Mouse (Mus musculus) retina, embryonic 14.5 days (tissue): ENCODE results near the gene Eif4g1.
A peak's percentile ranks its signal among the peaks of the same experiment; 100 is the strongest.

Experiments used
- DNase-seq: peaks from one replicate; pipeline ENCODE4 v3.0.0-alpha.2; 2015; ENCODE audit warnings: low spot score

Eif4g1 gene

DNA sequence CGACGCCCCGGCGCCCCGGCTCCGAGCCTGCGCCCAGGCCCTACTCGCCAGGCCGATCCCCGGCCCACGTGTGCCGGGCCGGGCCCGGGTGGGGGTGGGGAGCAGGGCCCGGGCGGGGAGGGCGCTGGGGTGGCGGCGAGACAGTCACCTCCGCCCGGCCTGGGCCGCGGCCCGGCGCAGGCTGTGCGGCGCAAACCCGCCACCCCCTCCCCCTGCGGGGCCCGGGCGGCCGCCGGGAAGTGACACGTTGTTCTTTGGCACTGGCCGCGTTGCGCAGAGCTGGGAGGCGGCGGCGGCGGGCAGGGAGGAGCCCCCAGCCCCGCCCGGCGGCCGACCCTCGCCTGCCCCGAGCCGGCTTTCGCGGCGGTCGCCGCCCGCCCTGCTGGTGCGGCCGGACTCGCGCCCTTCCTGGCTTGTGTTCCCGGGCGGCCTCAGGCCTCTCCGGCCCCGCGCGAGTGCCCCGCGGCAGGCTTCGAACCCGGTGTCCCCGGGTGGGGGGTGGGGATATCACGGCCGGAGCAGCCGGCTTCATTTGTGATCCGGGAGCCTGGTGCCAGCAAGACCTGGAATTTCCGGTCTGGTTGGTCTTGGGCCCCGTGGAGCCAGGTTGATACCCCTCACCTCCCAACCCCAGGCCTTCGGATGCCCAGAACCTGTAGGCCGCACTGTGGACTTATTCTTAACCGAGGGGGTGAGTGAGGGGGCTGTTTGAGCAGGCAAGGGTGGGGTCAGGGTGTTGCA is 5.0 kb downstream of the Eif4g1 start:
- DNase-seq = peak; percentile 44

DNA sequence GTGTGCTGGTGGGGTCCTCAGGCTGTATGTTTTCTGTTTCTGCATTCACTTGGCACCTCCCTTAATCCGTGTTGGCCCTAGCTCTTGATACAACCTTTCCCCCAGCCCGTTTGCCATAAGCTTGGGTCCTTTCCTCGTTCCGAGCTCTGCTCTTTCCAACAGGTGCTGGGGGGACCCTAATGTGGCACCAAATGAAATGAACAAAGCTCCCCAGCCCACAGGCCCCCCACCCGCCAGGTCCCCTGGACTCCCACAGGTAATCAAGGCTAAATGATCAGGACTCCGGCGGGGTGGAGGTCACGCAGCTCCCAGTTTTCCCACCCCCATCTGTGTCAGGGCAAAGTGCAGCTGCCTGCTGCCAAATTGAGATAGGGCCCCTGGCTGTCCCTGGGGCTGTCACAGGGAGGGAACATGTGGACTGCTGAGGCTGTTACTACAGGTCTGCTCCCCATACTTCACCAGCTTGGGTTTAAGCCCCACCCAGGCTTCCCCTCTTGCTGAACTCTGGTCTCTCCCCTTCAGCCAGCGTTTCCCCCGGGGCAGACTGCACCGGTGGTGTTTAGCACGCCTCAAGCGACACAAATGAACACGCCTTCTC is 5.7 kb downstream of the Eif4g1 start:
- no peak for DNase-seq

DNA sequence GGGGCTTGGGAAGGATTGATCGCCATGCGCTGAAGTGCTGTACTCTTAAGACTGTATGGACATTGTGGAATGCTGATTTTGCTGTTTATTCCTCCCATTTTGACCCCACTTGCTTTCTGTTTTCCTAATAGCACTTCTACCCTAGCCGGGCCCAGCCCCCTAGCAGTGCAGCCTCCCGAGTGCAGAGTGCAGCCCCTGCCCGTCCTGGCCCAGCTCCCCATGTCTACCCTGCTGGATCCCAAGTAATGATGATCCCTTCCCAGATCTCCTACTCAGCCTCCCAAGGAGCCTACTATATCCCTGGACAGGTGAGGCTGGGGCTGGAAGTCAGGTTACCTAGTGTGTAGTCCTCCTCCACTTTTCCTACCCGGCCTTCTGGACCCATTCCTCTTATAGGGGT is 7.1 kb downstream of the Eif4g1 start:
- no peak for DNase-seq

DNA sequence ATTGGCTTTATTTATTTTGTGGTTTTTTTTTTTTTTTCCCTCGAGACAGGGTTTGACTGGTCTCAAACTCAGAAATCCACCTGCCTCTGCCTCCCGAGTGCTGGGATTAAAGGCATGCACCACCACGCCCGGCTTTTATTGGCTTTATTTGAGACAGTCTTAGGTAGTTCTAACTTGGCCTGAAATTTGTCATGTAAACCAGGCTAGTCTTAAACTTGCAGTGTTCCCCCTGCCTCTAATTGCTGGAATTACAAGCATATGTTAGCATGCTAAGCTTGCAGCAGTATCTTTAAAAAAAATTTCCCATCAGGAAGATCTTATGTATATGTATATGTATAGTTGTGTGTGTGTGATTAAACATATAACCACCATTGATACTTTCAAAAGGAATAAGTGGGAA is 8.6 kb downstream of the Eif4g1 start:
- peak; percentile 13 for DNase-seq

- DNase-seq = no peak
These were observed 9.3 kb downstream of the Eif4g1 start for GRCm38 (mm10) chr16:20677380-20677779.

DNA sequence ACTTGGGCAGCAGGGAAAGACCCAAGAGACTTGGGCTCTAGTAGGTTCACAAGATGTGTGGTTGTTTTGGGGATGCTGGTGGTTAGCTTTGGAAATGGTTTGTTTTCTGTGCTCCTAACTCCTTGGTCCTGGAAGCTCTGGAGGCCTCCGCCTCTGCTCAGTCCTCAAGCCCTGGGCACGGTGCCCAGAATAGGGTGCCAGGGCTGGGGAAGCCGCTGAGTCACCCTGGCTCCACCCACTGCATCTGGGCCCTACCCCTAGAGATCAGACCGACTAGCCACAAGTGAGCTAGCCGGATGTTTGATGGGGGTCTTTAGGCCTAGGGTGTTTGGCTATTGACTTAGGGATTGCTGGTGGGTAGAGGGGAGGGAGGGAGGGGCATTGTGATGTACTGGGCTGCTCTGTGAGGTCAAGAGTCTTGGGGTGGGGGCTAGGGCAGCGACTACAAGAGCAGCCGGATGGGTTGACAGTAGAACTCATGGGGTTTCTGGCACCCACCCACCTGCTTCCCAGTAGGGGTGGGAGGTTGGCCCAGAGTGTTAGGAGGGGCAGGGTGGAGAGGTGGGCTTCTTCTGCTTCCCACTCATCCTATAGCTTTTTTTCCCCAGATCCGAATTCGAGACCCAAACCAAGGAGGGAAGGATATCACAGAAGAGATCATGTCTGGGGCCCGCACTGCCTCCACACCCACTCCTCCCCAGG is 10.0 kb downstream of the Eif4g1 start:
- DNase-seq = no peak

GRCm38 (mm10) chr16:20690774-20691173 is 22.7 kb downstream of the Eif4g1 start:
- DNase-seq = no peak

DNA sequence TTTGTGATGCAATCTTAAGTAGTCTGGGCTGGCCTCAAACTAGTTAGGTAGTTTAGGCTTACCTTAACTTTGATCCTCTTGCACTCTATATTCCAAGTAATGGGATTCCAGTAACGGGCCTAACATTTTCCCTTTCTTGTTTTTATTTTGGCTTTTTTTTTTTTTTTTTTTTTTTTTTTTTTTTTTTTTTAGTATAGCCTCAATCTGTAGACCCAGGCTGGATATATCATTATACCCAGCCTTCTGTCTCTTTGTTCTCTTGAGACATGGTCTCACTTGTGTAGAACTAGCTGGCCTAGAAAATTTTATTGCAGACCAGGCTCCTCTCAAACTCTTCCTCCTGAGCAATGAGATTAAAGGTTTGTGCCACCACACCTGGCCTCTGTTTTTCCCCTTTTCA is 23.5 kb downstream of the Eif4g1 start:
- DNase-seq = no peak

- no peak for DNase-seq
These were observed 24.3 kb downstream of the Eif4g1 start for GRCm38 (mm10) chr16:20692241-20692965.

DNA sequence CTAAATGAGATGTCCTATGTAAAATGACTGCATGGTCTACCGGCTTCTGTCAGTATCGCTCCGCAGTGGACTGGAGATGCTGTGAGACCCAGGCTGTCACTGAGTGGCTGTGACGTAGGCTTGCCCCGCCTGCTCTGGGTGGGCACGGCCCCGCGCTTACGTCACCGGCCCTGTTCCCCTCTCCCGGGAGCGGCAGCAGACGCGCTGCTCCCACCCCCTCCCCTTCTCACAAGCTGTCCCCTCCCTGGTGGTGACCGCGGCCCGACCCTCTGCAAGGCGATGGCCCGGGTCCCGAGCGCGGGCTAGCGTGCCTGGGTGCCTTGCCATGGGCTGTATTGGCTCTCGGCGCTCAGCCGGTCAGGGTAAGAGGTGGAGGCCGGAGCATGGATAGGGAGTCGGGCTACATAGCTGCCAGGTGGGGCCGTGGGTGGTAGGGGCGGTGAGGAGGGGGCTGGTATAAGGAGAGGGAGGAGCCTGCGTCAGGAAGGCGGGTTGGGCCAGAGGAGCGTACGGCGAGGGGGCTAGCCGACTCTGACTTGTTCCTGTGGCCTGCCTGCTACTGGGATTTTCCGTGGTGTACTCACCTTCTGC is 25.1 kb downstream of the Eif4g1 start, which contains the start of gene Fam131a:
Gene Fam131a (plus strand): TSS at position 131 of the 591 bp plus-strand sequence.
- DNase-seq = peak; percentile 94

DNA sequence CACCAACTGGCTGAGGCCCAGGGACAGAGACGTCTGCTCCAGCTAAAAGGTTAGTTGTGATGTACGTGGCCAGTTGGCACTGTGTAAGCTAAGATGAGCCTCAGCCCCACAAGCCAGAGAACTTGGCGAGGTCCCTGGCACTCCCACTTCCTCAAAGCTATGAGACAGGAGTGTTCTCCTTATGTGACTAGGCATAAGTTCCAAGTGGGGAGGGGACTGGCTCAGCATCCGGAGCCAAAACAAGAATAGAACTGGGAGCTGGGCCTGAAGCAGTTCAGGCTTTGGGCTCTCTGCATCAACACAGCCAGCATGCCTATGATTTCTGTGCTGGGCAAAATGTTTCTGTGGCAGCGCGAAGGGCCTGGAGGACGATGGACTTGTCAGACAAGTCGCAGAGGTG is 26.7 kb downstream of the Eif4g1 start:
- no peak for DNase-seq

- peak; percentile 81 for DNase-seq
These were observed 27.7 kb downstream of the Eif4g1 start for GRCm38 (mm10) chr16:20695622-20696323.

DNA sequence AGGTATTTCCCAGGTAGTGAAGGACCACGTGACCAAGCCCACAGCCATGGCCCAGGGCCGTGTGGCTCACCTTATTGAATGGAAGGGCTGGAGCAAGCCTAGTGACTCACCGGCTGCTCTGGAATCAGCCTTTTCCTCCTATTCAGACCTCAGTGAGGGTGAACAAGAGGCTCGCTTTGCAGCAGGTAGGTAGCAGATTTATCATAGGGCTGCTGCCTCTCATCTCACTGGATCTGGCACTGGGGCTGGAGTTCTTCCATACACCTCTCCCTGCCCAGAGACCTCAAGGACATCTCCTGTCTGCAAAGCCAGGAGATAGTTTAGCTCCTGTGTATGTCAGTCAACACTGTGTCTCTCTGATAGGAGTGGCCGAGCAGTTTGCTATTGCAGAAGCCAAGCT is 31.2 kb downstream of the Eif4g1 start:
- DNase-seq = no peak

- DNase-seq = no peak
These were observed 31.9 kb downstream of the Eif4g1 start for GRCm38 (mm10) chr16:20700036-20700435.

DNA sequence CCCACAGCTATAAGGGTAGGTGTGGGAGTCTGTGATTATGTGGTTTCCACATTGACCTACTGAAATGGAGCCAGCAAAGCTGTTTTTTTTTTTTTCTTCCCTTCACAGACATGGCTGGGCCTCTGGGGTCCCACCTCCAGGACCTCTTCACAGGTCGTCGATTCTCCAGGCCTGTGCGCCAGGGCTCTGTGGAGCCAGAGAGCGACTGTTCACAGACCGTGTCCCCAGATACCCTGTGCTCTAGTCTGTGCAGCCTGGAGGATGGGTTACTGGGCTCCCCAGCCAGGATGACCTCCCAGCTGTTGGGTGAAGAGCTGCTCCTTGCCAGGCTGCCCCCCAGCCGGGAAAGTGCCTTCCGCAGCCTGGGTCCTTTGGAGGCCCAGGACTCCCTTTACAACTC is 33.2 kb downstream of the Eif4g1 start:
- no peak for DNase-seq

- no peak for DNase-seq
These were observed 33.8 kb downstream of the Eif4g1 start for GRCm38 (mm10) chr16:20701729-20702521.

- DNase-seq = peak; percentile 84
These were observed 34.4 kb downstream of the Eif4g1 start for GRCm38 (mm10) chr16:20702522-20702893.

DNA sequence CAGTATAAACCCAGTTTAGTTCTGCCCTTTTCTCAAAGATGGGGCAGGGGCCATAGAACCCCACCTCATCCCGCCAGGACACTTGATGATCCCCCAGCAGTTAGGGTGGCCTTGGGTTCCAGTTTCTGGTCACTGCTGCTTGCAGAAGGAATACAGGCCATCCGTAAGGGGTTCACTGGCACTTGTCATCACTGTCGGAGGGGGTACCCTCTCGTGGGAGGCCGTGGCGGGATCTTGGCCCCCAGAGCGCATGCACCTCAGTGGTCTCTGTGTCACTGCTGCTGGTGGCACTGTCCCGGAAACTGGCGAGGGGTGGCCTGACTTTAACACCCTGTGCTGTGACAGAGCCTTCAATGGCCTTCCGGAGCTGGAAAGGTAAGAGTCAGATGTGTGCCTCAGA is 35.0 kb downstream of the Eif4g1 start:
- no peak for DNase-seq

- no peak for DNase-seq
These were observed 35.7 kb downstream of the Eif4g1 start for GRCm38 (mm10) chr16:20703699-20704400.

DNA sequence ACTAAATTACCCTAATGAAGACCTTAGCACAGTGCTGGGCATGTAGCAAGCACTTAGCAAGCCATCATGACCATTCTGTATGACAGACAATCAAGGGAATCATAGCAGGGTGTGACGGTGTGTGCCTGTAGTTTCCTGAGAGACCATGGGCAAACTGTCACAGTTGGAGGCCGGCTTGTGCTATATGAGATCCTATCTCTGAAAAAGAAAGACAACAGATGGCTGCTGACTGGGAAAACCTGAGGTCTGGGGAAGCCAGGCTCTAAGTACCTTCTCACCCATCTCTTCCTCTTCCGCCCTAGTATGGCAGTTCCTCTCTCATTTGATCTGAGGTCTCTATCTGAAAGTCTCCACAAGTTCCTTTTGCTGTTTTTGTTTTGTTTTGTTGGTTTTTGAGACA is 37.7 kb downstream of the Eif4g1 start:
- DNase-seq = no peak
